Mouse (Mus musculus) lung, postnatal 0 days (tissue): ENCODE results near the gene Sidt1.

Experiments
- CTCF ChIP-seq: IDR thresholded peaks from 2 replicates; pipeline ENCODE4 v1.5.1; 2016; ENCODE audit warnings: antibody characterized with exemption, mild to moderate bottlenecking
- EP300 ChIP-seq: IDR thresholded peaks from 2 replicates; pipeline ENCODE4 v1.6.1; 2016; ENCODE audit warnings: antibody characterized with exemption, mild to moderate bottlenecking, control low read depth

- 0 out of 2 replicates have a peak, but pooled peaks have one; percentile 19 for TF ChIP-seq CTCF
- no peak for TF ChIP-seq EP300
Observed at GRCm38 (mm10) chr16:44330657-44331056, 2.3 kb downstream of the Sidt1 start.
